Mouse (Mus musculus): Measurements from ENCODE around the gene Aff2.

DNA sequence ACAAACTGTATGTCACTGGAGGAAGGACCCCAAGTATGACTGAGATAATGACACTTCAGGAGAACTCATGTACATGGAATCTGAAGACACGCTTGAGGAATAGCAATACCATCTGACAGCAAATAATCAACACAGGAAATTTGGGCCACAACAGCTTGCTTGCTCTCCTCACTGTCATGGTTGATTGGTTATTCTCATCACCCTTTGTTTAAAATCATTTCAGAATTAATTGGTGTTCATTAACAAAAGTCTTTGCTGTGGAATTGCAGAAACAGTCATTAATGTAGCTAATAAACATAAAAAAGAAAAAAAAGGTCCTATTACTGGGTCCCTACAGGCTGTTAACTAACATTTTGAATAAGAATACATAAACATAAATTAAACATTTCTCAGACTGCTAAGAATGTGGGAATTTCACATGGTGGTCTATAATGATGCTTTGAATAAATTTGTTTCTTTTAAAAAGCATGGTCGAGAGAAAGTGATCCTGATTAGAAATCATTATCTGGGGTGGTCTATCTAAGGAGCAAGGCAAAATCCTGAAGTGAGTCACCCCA, 219.9 kb downstream of the Aff2 start:
- no peak for TF ChIP-seq CTCF (conservative IDR thresholded peaks at IDR 0.05; ENCODE audit: low read length)
- TF ChIP-seq NANOG (IDR thresholded peaks at IDR 0.05; ENCODE audit: borderline replicate concordance, low read length) = no peak
- TF ChIP-seq POU5F1 (IDR thresholded peaks at IDR 0.05; ENCODE audit: borderline replicate concordance, low read length) = no peak

Measured in E14TG2a.4 (cell line).